In the genomic region with DNA sequence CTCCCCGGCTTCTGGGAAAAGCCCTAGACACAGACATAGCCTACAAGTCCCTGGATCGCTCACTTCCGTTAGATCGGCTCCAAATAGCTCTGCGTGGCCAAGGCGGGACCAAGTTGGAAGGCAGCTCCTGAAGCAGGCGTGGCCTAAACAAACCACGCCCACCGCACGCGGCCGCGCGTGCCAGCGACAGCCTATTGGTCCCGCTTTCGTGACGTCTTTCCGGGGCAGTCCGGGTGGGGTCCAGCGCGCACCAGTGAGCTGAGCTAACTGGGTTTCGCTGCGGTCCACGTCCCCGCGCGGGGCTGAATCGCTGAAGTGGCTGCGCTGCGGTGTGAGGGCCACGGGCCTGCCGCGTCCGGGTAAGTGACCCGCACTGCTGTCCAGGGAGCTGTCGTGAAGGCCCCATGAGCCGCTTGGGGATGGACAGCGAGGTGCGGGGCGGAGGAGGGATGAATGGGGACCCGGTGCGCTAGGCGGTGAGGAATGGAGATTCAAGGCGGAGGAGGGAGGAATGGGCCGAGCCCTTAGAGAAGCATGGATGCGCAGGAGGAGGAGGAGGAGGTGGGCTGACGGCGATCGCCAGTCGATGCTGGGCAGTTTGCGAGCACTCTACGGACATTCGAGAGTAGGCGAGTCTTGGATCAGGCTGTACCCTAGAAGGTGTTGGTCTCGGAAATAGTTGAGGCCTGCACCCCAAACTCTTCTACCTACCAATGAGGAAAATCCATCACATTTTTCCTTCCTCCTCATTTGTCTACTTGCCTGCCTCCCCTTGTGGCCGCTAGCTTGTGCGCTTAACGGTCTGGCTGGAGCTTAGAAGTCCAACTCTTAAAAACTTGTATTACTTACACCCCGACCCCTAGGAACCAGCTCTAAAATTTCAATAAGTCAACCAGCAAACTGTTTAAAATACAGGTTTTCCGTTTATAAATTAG, we compare ENCODE assay signal across 8 mouse cellular contexts. TPM values are rescaled to one million over a fixed set of nuclear protein-coding genes. Genes with fewer than 3 reads are reported as not detected.
DNase-seq lines count a peak whose midpoint lies in the region; ATAC-seq lines count a peak whose summit lies in the region.

Gene 1810055G02Rik, plus strand, starts transcription at position 216 of the 935 bp plus-strand sequence.

- ATAC-seq in hindbrain, embryonic 16.5 days = peak; percentile 98

- no peaks in the 10 kb centered on the region for H3K79me2 ChIP-seq in macrophage (ENCODE audit: inconsistent target)

- peak; percentile 99 for DNase-seq in WW6 (ENCODE audit: low read depth, low spot score)
- DNase-seq in cerebellum, postnatal 4 days (ENCODE audit: low spot score in 2 of 2) = peak; percentile 96 to 98
- DNase-seq in gastrocnemius, adult 18-20 months (ENCODE audit: low spot score) = peak; percentile 98
- DNase-seq in left cerebral cortex, adult 18-20 months (ENCODE audit: low spot score in 2 of 2) = peak; percentile 99
- peak; percentile 99 for DNase-seq in right cerebral cortex, adult 18-20 months
- DNase-seq in urinary bladder, postnatal 10 days (ENCODE audit: low spot score) = peak; percentile 94

- no peaks in the 10 kb centered on the region for H3K9me3 ChIP-seq in hindbrain, embryonic 16.5 days (ENCODE audit: control insufficient read depth, low read length)

- H3K4me1 ChIP-seq in hindbrain, embryonic 16.5 days (ENCODE audit: control insufficient read depth, insufficient read depth, low read depth, low read length) = peaks cover 15% of the 10 kb centered on the region

- no peaks in the 10 kb centered on the region for H3K27me3 ChIP-seq in hindbrain, embryonic 16.5 days (replicated peaks; ENCODE audit: control insufficient read depth, insufficient read depth, low read length)

- H3K27ac ChIP-seq in hindbrain, embryonic 16.5 days (ENCODE audit: low read depth, low read length) = peak within 1 kb of the TSS; percentile 93
- peak within 1 kb of the TSS; percentile 43 for H3K27ac ChIP-seq in macrophage

- peak within 1 kb of the TSS; percentile 95 for H3K4me3 ChIP-seq in hindbrain, embryonic 16.5 days (ENCODE audit: low read length)
- H3K4me3 ChIP-seq in macrophage (ENCODE audit: inconsistent target) = peak within 1 kb of the TSS; percentile 64

- under 1% methylated on average over 61 of the region's 61 CpGs for WGBS in hindbrain, embryonic 16.5 days
- 1% methylated on average over 60 of the region's 61 CpGs for WGBS in macrophage (ENCODE audit: missing documents)

- peak within 1 kb of the TSS; percentile 95 for H3K9ac ChIP-seq in hindbrain, embryonic 16.5 days (ENCODE audit: low read depth, low read length)

- no peaks in the 10 kb centered on the region for H3K36me3 ChIP-seq in hindbrain, embryonic 16.5 days (ENCODE audit: control insufficient read depth, insufficient read depth, low read length)
- no peaks in the 10 kb centered on the region for H3K36me3 ChIP-seq in macrophage (ENCODE audit: inconsistent target)

- H3K4me2 ChIP-seq in hindbrain, embryonic 16.5 days (ENCODE audit: low read length) = peak within 1 kb of the TSS; percentile 84

RNA-seq across cellular contexts. Expression of gene 1810055G02Rik, which starts in this region (rescaled TPM):
- total RNA-seq in gastrocnemius, adult 18-20 months (2021) = 1 to 10 TPM; 7.4 to 8.4 TPM
- polyA plus RNA-seq in hindbrain, embryonic 16.5 days (2015; fragmentation: Nextera tagmentation; extraction: Ambion mirVana) = 42.1 and 44.8 TPM in 2 replicates
- 10 to 100 TPM; 31.7 to 32.1 TPM for total RNA-seq in left cerebral cortex, adult 18-20 months (2021)
- 10 to 100 TPM in 1 of 26 experiments, 1 to 10 TPM in 22, under 1 TPM in 3; 0.69 to 11.6 (median 2.2) TPM for total RNA-seq in macrophage (2018; cell fraction: chromatin; rRNA removed)
- 1 to 10 TPM; 2.7 to 6.0 (median 4.1) TPM for total RNA-seq in macrophage (2018; cell fraction: cytosol; rRNA removed)
- total RNA-seq in macrophage (2018; cell fraction: nucleus; rRNA removed) = 1 to 10 TPM in 25 of 26 experiments, under 1 TPM in 1; 0.78 to 7.0 (median 2.9) TPM
- 3.1 to 11.5 TPM (median 9.2 TPM) in 3 replicates for polyA plus RNA-seq in macrophage (2018)

Comparison
In these comparisons a context has a peak if more than half of its experiments do, and no peak if none do; other contexts are left out.
1. Peak in every context shown above with its lines: DNase-seq, ATAC-seq, H3K4me3 ChIP-seq and H3K27ac ChIP-seq.